Mouse (Mus musculus) cerebellum, postnatal 10 days (tissue): ENCODE measurements around the gene Rap1b.

Source experiments
- DNase-seq, 2 experiments: peaks; one replicate each; pipeline ENCODE4 v3.0.0; 2021; ENCODE audit warnings: mixed read lengths in 2 of 2

Gene Rap1b

GRCm38 (mm10) chr10:117782056-117782455 lies 63.8 kb downstream of the Rap1b start:
- DNase-seq = no peak

DNA sequence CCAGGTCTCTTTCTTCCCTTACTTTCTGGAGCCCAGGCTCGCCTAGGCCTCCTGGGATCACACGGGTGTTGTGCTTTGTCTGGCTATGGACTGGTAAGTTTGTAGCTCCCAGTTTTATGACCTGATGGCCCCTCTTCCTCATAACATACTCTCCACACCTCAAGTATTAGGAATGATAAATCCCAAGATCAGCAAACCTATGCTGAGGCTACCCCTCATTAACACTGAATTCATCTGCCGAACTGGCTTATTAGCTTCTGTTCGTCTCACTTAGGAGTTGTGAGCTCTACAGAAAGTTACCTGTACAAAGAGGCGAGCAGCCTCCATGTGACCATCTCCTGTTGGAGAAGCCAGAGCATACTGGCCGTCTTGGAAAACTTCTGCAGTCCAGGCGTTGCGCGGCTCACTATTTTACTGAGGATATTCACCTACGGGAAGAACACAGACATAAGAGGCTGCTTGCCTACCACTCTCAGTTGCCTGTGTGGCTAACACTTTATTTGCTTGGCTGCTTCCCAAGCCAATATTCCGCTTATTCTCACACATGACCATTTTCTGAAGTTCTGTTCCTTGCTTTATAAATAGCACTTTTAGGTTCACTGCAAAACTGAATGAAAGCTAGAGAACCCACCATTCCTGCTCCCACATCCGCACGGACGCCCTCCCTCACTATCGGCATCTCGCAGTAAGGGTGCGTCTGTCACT lies 64.7 kb downstream of the Rap1b start:
- DNase-seq = no peak

GRCm38 (mm10) chr10:117780306-117780911 lies 65.4 kb downstream of the Rap1b start:
- no peak for DNase-seq

- no peak for DNase-seq
Observed at GRCm38 (mm10) chr10:117779581-117780305, 66.1 kb downstream of the Rap1b start.

DNA sequence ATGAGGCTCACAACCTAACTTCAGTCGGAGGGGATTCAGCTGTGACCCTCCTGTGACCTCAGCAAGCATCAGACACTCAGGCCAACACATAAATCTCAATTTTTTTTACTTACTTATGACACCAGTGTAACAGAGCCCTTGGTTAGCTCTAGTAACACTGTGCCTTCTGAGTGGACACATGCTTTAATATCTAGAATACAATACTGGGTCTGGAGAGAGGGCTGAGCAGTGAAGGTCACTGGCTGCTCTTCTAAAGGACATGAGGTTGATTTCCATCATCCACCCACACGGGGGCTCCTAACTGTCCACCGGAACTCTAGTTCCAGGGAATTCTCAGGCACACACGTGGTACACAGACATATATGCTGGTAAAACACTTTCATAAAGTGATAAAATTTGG lies 66.9 kb downstream of the Rap1b start:
- no peak for DNase-seq

GRCm38 (mm10) chr10:117778328-117778910 lies 67.4 kb downstream of the Rap1b start:
- no peak for DNase-seq

- DNase-seq = no peak
Observed at GRCm38 (mm10) chr10:117777501-117778327, 68.1 kb downstream of the Rap1b start.

DNA sequence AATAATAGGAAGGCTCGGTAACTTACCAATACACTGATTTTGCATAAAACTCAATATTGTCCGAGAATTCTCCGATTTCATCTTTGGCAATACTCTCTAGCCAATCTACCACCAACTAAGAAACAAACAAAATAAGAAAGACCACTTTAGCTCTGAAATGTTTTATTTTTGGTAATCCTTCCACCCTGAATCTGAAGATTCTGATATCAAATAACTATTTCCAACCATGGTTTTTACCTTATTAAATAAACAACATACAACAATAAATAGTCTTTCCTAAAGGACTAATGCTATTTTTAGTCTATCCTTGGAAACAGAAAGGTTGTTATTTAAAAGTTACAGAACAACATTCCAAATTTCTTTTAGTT lies 68.7 kb downstream of the Rap1b start:
- no peak for DNase-seq

- DNase-seq = no peak
Observed at GRCm38 (mm10) chr10:117776281-117777102, 69.3 kb downstream of the Rap1b start.

DNA sequence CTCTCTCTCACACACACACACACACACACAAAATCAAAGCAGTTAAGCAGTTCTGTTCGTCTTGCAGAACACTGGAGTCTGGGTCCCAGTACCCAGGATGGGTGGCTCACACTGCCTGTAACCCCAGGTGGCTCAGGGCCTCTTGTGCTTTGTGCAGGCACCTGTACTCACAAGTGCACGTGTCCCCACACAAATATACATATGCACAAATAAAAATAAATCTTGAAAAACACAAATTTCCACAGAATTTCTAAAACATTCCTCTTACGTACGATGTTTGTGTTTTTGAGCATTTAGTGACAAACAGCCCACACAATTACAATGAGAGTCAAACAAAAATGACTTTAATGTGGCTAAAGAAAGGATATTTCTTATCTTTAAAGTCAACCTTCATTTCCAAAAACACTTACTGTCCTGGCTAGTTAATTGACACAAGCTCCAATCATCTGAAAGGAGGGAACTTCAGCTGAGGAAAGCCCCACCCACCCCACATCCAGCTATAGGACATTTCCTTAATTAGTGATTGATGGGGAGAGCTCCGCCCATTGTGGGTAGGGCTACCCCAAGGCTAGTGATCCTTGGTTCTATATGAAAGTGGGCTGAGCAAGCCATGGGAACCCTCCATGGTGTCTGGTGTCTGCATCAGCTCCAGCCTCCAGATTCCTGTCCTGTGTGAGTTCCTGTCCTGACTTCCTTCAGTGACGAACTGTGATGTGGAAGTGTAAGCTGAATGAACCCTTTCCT lies 70.3 kb downstream of the Rap1b start:
- no peak for DNase-seq

DNA sequence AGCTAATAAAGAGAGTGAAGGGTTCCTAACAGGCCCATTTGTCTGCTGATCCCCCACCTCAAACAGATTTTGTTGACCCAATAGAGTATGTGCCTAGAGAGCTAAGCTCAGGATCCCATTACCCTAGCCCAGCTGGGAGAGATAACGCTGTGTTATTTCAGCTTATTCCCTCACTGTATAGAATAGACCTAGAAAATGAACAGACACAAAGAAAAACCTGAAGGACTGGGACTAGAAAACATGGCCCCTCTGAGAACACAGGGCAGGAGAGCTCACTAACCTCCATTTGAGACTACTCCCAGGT lies 71.1 kb downstream of the Rap1b start:
- DNase-seq = no peak

DNA sequence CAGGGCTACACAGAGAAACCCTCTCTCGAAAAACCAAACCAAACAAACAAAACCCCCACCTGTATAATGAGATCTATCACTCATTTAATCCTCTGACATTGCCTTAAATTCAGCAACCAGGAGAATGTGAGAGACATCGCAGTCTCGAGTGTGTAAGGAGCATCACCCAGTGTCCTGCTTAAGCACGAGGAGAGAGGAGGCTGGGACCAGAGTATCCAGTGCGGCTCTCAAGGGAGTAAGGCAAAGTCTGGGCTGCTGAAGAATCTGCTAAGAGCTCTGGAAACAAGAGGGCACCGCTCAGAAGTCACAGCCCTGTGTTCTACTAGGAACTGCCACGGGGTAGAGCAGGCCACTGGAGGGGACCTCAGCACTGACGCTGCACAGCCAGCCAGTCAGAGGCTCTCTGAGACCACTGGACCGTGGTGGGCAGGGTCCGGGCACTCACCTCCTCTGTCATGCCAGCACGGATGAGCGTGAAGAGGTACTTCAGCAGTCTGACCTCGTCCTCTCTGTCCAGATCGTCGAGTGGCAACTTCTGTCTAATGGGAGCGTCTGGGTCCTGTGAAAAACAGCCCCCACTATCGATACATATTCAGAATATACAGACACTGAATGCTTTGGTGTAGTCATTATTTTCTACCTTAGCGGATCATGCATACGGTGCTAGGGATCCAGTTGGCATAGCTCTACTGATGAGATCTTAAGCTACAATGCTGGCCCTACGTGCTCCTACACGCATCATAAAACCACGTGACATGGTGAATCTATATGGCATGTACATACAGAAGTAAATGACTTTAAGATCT lies 71.6 kb downstream of the Rap1b start:
- no peak for DNase-seq

DNA sequence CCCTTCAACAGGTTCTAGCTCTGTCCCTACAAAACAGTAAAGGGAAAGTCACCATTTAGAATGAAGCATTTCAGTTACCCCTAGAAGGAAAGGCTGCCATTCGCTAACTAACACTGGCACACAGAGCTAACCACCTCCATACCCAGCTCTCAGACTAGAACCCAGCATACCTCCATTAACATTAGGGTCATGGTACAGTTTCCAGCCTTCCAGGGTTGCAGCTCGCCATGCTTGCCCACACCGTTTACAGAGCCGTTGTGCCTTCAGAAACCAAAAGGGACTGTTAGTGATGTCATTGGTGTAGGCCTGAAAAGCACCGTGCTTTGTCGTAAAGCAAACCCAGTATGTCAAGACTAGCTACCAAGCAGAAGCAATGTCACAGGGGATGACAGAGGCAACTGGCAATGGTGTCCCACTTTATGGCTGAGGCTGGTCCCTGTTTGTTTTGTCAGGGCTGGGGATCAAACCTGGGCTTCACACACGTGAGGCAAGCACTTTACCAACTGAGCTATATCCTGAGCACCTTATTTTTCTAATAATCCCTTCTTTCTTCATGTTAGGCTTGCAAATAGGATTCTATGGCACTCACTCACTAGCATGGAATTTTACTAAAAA lies 72.6 kb downstream of the Rap1b start:
- DNase-seq = no peak

GRCm38 (mm10) chr10:117772364-117773105 lies 73.3 kb downstream of the Rap1b start:
- DNase-seq = no peak

- DNase-seq = no peak
Observed at GRCm38 (mm10) chr10:117771131-117771510, 74.7 kb downstream of the Rap1b start.

DNA sequence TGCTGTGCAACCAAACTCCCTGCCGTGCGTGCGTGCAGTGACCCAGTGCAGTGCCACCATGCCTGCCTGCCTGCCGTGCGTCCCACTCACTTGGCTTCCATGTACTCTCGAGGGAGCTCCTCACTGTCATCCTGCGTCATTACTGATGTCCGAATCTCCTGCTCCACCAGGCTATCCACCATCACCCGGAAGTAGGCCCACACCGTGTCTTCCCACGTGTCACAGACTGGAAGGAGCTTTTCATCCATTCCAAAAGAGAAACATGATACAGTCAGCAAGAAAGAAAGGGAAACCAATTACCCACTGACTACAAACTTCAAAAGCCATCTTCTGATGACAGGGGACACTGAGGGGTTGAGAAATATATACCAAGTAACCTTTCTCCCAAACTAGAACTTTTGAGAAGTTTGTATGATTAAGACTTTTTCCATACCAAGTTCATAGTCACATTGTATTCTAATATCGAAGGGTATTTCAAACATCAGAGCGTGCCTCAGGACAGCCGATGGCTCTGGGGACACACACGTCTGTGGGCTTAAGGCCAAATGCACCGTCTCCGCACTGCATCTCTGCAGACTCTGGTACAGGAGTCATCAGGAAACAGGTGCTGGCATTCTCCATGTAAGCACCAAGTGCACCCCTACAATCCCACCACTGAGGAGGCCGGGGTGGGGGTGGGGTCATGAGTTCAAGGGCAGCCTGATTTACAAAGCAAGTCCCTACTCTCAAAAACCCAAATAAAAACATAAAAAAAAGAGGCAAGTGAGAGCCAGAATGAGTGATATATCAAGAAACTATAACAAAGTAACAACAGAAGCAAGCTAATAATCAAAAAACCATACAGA lies 75.3 kb downstream of the Rap1b start:
- no peak for DNase-seq

DNA sequence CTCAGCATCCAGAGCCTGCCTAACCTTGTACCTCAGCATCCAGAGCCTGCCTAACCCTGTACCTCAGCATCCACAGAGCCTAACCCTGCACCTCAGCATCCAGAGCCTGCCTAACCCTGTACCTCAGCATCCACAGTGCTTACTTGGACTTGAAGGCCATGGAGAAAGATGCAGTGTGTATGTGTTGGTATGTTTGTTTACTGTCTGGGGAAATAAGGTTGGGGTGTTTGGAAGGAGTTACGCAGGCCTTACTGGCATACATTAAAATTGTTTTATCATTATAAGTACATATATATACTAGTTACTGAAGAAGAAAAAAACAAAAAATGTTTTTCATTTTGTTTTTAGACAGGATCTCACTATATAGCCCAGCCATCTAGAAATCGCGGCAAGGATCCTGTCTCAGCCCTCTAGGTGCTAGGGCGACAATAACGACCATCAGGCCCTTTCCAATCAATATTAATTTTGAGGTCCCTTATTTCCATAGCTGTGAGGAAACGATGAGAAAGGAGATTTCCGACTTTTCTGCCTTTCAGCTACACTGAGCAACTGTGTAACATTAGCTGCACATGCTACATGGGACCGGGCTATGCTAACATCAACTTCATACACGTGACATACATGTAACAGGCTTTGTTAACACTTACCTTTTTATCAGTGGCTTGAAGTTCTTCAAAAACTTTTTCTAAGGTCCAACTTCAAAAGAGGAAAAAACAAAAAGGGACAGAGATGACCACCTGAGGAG lies 76.1 kb downstream of the Rap1b start:
- DNase-seq = no peak

- no peak for DNase-seq
Observed at GRCm38 (mm10) chr10:117768141-117768440, 77.7 kb downstream of the Rap1b start.
